Mouse (Mus musculus): ENCODE data around the gene Lsm11. TPM values are rescaled to one million over a fixed set of nuclear protein-coding genes. Genes with fewer than 3 reads are reported as not detected.

Lsm11 gene
- polyA plus RNA-seq, 1 experiment = 2.6 TPM

GRCm38 (mm10) chr11:45968466-45968865 is 23.7 kb upstream of the Lsm11 start:
- Histone ChIP-seq H3K4me3 (replicated peaks; ENCODE audit: control insufficient read depth, low read depth, low read length) (no peak overlapping the region), H3K27ac (ENCODE audit: control insufficient read depth, insufficient read depth, low read depth, low read length, poor library complexity) (no peak overlapping the region), H3K4me1 (ENCODE audit: control insufficient read depth, insufficient read depth, low read length) (no peaks in the 10 kb centered on the region)
- no peak for TF ChIP-seq CTCF (IDR thresholded peaks at IDR 0.05; ENCODE audit: control insufficient read depth, insufficient read depth, low read length)
- TF ChIP-seq POLR2A (IDR thresholded peaks at IDR 0.05; ENCODE audit: borderline replicate concordance, control insufficient read depth, low read depth, low read length) = no peak
- WGBS = 70% methylated on average over 3 of the region's 3 CpGs

GRCm38 (mm10) chr11:45966896-45967295 is 22.2 kb upstream of the Lsm11 start:
- no peak overlapping the region for H3K4me3 ChIP-seq (replicated peaks; ENCODE audit: control insufficient read depth, low read depth, low read length)
- WGBS = 58% methylated on average over 4 of the region's 4 CpGs

DNA sequence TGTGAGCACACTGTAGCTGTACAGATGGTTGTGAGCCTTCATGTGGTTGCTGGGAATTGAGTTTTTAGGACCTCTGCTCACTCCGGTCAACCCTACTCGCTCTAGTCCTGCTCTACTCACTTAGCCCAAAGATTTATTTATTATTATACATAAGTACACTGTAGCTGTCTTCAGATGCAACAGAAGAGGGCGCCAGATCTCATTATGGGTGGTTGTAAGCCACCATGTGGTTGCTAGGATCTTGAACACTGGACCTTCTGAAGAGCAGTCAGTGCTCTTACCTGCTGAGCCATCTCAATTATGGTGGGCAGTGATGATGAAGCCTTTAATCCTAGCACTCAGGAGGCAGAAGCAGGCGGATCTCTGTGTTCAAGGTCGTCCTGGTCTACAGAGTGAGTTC is 15.3 kb upstream of the Lsm11 start:
- Histone ChIP-seq H3K27ac (ENCODE audit: control insufficient read depth, insufficient read depth, low read depth, low read length, poor library complexity) (no peak overlapping the region), H3K4me3 (replicated peaks; ENCODE audit: control insufficient read depth, low read depth, low read length) (no peak overlapping the region), H3K4me1 (ENCODE audit: control insufficient read depth, insufficient read depth, low read length) (no peaks in the 10 kb centered on the region)
- 74% methylated on average over 5 of the region's 5 CpGs for WGBS
- TF ChIP-seq POLR2A (IDR thresholded peaks at IDR 0.05; ENCODE audit: borderline replicate concordance, control insufficient read depth, low read depth, low read length) = no peak
- TF ChIP-seq CTCF (IDR thresholded peaks at IDR 0.05; ENCODE audit: control insufficient read depth, insufficient read depth, low read length) = no peak

More at GRCm38 (mm10) chr11:45966896-45967295, 22.2 kb upstream of the Lsm11 start:
- TF ChIP-seq POLR2A (IDR thresholded peaks at IDR 0.05; ENCODE audit: borderline replicate concordance, control insufficient read depth, low read depth, low read length) (no peak), CTCF (IDR thresholded peaks at IDR 0.05; ENCODE audit: control insufficient read depth, insufficient read depth, low read length) (no peak)
- Histone ChIP-seq H3K27ac (ENCODE audit: control insufficient read depth, insufficient read depth, low read depth, low read length, poor library complexity) (no peak overlapping the region), H3K4me1 (ENCODE audit: control insufficient read depth, insufficient read depth, low read length) (no peaks in the 10 kb centered on the region)

DNA sequence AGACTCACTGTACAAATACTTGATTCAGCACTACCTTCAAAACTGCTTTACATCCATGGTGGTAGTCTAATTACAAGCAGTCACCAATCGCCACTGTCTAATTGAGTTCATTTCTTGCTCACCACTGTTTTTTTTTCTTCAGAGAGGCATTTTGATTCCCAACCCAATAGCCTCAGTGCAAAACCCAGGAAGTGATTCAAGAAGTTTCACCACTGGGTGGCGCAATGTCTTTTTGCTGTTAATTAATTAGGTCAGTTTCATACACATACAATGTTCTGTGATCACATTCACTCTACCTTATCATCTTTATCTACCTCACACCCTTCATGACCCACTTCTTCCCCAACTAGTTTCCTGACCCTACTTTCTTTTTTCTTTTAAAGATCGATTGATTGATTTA is 14.9 kb upstream of the Lsm11 start:
- 64% methylated on average over 3 of the region's 3 CpGs for WGBS
- Histone ChIP-seq H3K27ac (ENCODE audit: control insufficient read depth, insufficient read depth, low read depth, low read length, poor library complexity) (no peak overlapping the region), H3K4me1 (ENCODE audit: control insufficient read depth, insufficient read depth, low read length) (no peaks in the 10 kb centered on the region), H3K4me3 (replicated peaks; ENCODE audit: control insufficient read depth, low read depth, low read length) (no peak overlapping the region)
- TF ChIP-seq POLR2A (IDR thresholded peaks at IDR 0.05; ENCODE audit: borderline replicate concordance, control insufficient read depth, low read depth, low read length) (no peak), CTCF (IDR thresholded peaks at IDR 0.05; ENCODE audit: control insufficient read depth, insufficient read depth, low read length) (no peak)

- under 1% methylated on average over 32 of the region's 32 CpGs for WGBS
- Histone ChIP-seq H3K4me1 (ENCODE audit: control insufficient read depth, insufficient read depth, low read length) (no peaks in the 10 kb centered on the region), H3K27ac (ENCODE audit: control insufficient read depth, insufficient read depth, low read depth, low read length, poor library complexity) (peak within 1 kb of the TSS; percentile 58; the same call in 1 of the 2 replicates), H3K4me3 (replicated peaks; ENCODE audit: control insufficient read depth, low read depth, low read length) (peak within 1 kb of the TSS; percentile 96)
- TF ChIP-seq POLR2A (IDR thresholded peaks at IDR 0.05; ENCODE audit: borderline replicate concordance, control insufficient read depth, low read depth, low read length) (peak; percentile 37; the same call in 1 of the 2 replicates), CTCF (IDR thresholded peaks at IDR 0.05; ENCODE audit: control insufficient read depth, insufficient read depth, low read length) (no peak)
These were observed 10.4 kb upstream of the Lsm11 start, which contains the start of gene Thg1l for GRCm38 (mm10) chr11:45955127-45955627. Thg1l (minus strand) TSS chr11:45955494.

DNA sequence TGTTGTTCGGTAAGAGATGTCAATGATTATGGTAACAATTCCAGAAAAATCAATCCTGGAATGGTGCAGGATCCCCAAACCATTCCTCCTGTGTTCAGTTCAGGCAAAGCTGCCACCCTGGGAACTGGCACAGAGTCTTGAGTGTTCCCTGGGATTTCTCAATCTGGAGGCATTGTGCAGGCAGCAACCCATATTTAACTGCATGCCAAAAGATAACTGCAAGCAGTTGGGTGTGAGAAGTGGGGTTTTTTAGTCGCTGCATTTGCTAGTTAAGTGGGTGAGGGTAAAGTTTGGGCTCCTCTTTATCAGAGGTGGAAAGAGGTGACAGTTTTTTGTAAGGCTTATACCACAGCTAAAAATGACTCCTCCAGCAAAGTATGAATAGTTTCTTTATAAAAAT is 2.8 kb upstream of the Lsm11 start:
- 72% methylated on average over 2 of the region's 2 CpGs for WGBS
- no peak overlapping the region for H3K4me3 ChIP-seq (replicated peaks; ENCODE audit: control insufficient read depth, low read depth, low read length)
- H3K4me1 ChIP-seq (ENCODE audit: control insufficient read depth, insufficient read depth, low read length) = peaks cover 1% of the 10 kb centered on the region
- H3K27ac ChIP-seq (ENCODE audit: control insufficient read depth, insufficient read depth, low read depth, low read length, poor library complexity) = no peak overlapping the region
- TF ChIP-seq CTCF (IDR thresholded peaks at IDR 0.05; ENCODE audit: control insufficient read depth, insufficient read depth, low read length) (no peak), POLR2A (IDR thresholded peaks at IDR 0.05; ENCODE audit: borderline replicate concordance, control insufficient read depth, low read depth, low read length) (no peak)

DNA sequence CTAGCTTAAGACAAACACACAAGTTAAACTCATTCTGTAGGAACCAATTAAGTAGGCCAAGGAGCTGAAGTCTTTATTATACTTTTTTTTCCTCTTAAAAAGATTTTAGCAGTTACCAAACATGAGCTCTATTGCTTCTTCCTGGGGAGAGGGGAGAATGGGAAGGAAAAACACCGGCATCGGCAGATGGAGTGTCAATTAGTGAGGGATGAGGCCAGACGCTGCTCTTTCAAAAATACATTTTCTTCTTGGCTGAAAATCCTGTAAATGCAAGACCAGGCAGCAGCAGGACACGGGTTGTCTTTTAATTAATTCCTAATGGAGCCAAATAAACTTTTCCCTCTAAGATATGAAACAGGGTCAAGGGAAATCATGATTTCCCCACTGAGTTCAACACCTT is 2.1 kb upstream of the Lsm11 start:
- Histone ChIP-seq H3K4me3 (replicated peaks; ENCODE audit: control insufficient read depth, low read depth, low read length) (no peak overlapping the region), H3K4me1 (ENCODE audit: control insufficient read depth, insufficient read depth, low read length) (peaks cover 1% of the 10 kb centered on the region), H3K27ac (ENCODE audit: control insufficient read depth, insufficient read depth, low read depth, low read length, poor library complexity) (no peak overlapping the region)
- WGBS = 79% methylated on average over 4 of the region's 4 CpGs
- TF ChIP-seq POLR2A (IDR thresholded peaks at IDR 0.05; ENCODE audit: borderline replicate concordance, control insufficient read depth, low read depth, low read length) (no peak), CTCF (IDR thresholded peaks at IDR 0.05; ENCODE audit: control insufficient read depth, insufficient read depth, low read length) (no peak)

- under 1% methylated on average over 49 of the region's 49 CpGs for WGBS
- TF ChIP-seq POLR2A (IDR thresholded peaks at IDR 0.05; ENCODE audit: borderline replicate concordance, control insufficient read depth, low read depth, low read length) (no peak), CTCF (IDR thresholded peaks at IDR 0.05; ENCODE audit: control insufficient read depth, insufficient read depth, low read length) (no peak)
- peak overlapping the region; percentile 52; the same call in 1 of the 2 replicates for H3K27ac ChIP-seq (ENCODE audit: control insufficient read depth, insufficient read depth, low read depth, low read length, poor library complexity)
- H3K4me3 ChIP-seq (replicated peaks; ENCODE audit: control insufficient read depth, low read depth, low read length) = peak overlapping the region; percentile 96
- peaks cover 1% of the 10 kb centered on the region for H3K4me1 ChIP-seq (ENCODE audit: control insufficient read depth, insufficient read depth, low read length)
These were observed 668 bp downstream of the Lsm11 start for GRCm38 (mm10) chr11:45943891-45944642.

All from bone marrow, adult 2 months (tissue).